14 mouse cellular contexts compared by ENCODE assay signal in genomic region chr1:83389419-83389818, GRCm38 (mm10). TPM values are rescaled to one million over a fixed set of nuclear protein-coding genes. Genes with fewer than 3 reads are reported as not detected.
"Had no signal": no experiment of that assay in that cellular context is flagged by ENCODE, and none has a peak within 500 bp of the region (broad histone marks: within the 10 kb centered on the region; RNA-seq: fewer than 3 reads in every experiment).

No protein-coding gene starts in this region.

- DNase-seq: kidney, adult 11 months; kidney, postnatal 10 days; kidney, postnatal 4 days; liver; liver, embryonic 13.5 days; liver, postnatal 0 days; lung, postnatal 14 days; thymus, adult 18-20 months; thymus, postnatal 25 days had no signal

- H3K4me1 ChIP-seq: limb, embryonic 12.5 days; liver, embryonic 13.5 days; lung, embryonic 15.5 days; megakaryocyte, embryonic 14.5 days; midbrain, embryonic 12.5 days had no signal

- H3K27me3 ChIP-seq: limb, embryonic 12.5 days; liver, embryonic 13.5 days; lung, embryonic 15.5 days; megakaryocyte, embryonic 14.5 days; midbrain, embryonic 12.5 days had no signal

- H3K27ac ChIP-seq: limb, embryonic 12.5 days; liver, embryonic 13.5 days; lung, embryonic 15.5 days; macrophage; midbrain, embryonic 12.5 days had no signal

- H3K4me3 ChIP-seq: limb, embryonic 12.5 days; liver, embryonic 13.5 days; lung, embryonic 15.5 days; megakaryocyte, embryonic 14.5 days; midbrain, embryonic 12.5 days had no signal

- H3K36me3 ChIP-seq: limb, embryonic 12.5 days; liver, embryonic 13.5 days; lung, embryonic 15.5 days; midbrain, embryonic 12.5 days had no signal

RNA-seq across cellular contexts. Expression of gene Sphkap, which starts 18.6 kb away (rescaled TPM):
- polyA plus RNA-seq: liver, postnatal 0 days; macrophage had no signal
